Mouse (Mus musculus) regulatory T cell (primary cell): Measurements from ENCODE around the gene Fam20c.

Experiments
- in situ Hi-C: fragments of 300-600 bp; cut with MboI, MseI; formaldehyde crosslinking; loops from one replicate; pipeline ENCODE4 v1.15.1; 2025; ENCODE audit warnings: high pct_unique_total_duplicates

Fam20c gene

DNA sequence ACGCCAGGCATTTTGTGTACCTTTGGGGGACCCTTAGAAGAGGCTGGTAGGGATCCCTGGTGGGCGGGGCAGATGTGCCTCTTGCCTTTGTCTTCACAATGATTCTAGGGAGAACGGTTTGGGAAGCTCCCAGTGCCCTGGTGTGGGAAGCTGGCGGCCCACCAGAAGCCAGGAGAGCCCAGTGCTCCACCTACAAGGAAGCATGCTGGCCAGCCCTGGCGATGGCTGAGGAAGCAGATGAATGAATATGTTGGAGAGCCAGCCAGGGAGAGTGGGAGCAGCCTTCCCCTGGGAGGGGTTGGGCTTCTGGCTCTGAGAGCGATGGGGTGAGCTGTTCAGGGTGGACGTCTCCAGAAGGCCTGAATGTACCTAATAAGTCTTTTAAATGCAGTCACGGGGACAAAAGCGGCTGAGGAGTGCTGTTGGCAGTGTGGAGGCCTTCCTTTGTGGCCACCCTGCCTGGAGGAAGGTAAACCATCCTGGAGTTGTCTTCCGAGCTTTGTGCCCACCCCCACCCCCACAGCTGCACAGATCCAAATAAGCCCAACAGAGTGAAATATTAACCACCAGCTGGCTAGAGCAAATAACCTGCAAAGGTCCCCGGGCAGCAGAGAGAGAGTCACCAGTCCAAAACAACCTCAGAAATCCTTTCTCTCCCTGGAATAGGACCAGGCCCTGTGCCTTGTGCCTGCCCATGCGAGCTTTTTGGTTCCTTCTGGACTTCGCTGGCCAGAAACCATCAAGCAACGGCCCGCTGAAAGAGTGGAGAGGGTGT, 2.2 kb downstream of the Fam20c start:
- in situ Hi-C loops, result no loop called here

- in situ Hi-C loops, result no loop called here
These were observed 2.8 kb downstream of the Fam20c start for GRCm38 (mm10) chr5:138757135-138757534.

GRCm38 (mm10) chr5:138757616-138758015, 3.3 kb downstream of the Fam20c start:
- in situ Hi-C loops, result no loop called here

DNA sequence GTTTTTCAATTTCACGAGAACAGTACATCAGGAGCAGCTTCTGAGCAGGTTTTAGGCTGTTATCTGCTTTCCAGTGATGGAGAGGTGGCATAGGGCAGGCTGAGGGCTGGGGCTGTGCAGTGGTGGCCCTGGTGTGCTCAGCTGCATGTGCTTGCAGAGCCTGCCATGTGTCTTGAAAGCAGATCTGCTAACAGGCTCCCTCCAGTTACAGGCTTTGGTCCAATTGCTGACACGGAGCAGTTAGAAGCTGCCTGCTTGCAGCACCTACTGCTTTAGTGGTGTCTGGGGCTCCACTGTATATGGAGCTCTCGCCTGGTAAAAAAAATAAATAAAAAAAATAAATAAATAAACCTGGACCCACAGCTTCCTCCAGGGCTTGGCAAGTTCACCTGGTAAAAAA, 4.2 kb downstream of the Fam20c start:
- in situ Hi-C loops, result no loop called here

DNA sequence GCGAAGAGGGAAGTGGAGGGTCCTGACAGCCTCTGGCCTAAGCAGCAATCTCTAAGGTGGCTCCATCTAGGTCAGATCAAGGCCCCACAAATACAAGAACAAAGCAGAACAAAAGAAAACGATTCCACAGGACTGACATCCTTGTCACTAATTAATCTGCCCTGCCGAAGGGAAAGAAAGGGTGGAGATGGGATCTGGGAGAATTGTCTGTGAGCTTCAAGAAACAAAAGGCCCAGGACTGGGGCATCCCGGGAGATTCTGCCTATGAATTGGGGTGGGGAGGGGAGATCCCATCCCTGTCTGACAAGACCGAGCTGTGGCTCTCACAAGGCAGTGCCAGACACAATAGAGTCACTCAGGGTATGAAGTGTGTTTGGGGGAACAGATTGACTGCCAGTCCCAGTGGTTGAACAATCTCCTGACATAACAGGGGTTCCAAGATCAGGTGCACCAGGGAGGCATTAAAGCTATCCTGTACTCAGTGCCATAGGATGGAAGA, 7.6 kb downstream of the Fam20c start:
- in situ Hi-C loops, result no loop called here

GRCm38 (mm10) chr5:138762361-138762760, 8.0 kb downstream of the Fam20c start:
- in situ Hi-C loops, result no loop called here

DNA sequence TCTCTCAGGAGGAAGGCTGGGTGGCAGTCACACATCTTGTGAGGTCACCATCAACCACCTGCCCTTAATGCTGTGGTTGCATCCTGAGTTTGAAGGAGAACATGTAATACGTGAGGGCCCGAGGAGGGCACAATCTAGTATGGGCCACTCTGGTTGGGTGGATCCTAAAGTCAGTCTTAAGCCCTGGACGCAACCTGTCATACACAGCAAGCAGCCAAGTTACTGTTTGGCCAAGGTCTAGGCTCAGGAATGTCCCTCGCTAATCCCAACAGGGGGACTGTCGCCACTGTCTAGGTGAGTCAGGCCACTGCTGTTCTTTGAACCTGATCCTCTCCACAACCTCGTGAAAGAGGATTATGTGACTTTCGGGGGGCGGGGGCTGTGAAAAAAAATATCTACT, 10.3 kb downstream of the Fam20c start:
- in situ Hi-C loops, result no loop called here

- in situ Hi-C loops, result no loop called here
These were observed 13.3 kb downstream of the Fam20c start for GRCm38 (mm10) chr5:138767650-138768049.

GRCm38 (mm10) chr5:138768704-138769103, 14.4 kb downstream of the Fam20c start:
- in situ Hi-C loops, result no loop called here

GRCm38 (mm10) chr5:138769126-138769525, 14.8 kb downstream of the Fam20c start:
- in situ Hi-C loops, result no loop called here

DNA sequence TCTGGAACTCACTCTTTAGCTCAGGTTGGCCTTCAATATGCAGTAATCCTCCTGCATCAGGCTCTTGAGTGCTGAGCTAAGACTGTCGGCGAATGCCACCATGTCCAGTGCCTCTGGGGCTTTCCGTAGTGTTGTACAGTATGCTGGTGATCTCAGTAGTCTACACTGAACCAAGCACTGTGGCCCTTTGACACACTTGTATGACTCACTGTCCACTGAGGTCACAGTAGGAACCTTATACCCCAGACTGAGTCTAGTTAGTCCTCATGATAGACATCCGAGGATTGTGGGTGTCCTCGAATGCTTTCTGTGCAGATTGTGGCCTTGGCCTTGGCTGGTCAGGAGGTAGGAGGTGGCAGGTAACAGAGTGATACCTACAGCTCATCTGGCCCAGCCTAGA, 20.8 kb downstream of the Fam20c start:
- in situ Hi-C loops, result no loop called here

- in situ Hi-C loops, result no loop called here
These were observed 22.0 kb downstream of the Fam20c start for GRCm38 (mm10) chr5:138776346-138776745.

- in situ Hi-C loops, result no loop called here
These were observed 24.6 kb downstream of the Fam20c start for GRCm38 (mm10) chr5:138778731-138779463.

DNA sequence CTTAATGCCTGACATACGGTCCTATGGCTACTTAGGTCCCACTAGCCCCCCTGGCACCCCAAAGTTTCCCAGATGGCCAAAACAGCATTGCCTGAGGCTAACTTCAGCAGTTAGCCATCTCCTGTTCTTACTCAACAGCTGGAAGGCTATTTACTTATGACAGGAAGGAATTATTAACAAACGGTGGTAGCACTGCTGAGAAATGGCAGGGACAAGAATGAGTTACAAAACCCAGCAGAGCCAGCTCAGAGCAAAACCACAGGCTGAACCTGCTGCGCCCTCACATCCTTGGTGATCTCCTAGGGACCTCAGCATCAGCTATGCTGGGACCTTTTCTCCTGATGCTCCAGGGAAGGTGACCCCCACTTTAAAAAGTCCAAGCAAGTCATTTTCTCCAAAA, 25.3 kb downstream of the Fam20c start:
- in situ Hi-C loops, result no loop called here

GRCm38 (mm10) chr5:138782697-138783096, 28.4 kb downstream of the Fam20c start:
- in situ Hi-C loops, result no loop called here

GRCm38 (mm10) chr5:138783181-138783580, 28.9 kb downstream of the Fam20c start:
- in situ Hi-C loops, result no loop called here

DNA sequence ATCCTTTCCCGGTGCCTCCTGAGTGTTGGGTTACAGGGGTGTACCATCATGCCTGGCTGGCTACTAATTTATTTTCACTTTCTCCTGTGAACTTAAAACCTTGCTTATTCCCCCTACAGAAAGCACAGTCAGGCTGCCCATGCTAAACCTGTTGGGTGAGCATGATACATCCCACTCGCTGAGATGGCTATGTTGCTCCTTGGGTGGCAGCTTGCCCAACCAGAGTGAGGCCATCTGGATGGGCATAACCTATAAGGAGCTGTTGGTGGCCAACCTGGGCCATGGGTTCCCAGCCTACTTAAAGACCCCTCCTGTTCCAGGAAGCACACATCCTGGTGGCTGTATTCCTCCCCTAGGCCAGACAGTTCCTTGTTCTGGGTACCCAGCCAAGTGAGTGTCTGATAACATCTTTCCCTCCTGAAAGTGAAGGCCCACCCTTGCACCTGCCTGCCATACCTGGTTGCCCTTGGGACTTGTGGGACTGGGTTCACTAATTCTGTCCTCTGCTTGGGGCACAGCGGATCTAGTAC, 31.7 kb downstream of the Fam20c start:
- in situ Hi-C loops, result no loop called here

DNA sequence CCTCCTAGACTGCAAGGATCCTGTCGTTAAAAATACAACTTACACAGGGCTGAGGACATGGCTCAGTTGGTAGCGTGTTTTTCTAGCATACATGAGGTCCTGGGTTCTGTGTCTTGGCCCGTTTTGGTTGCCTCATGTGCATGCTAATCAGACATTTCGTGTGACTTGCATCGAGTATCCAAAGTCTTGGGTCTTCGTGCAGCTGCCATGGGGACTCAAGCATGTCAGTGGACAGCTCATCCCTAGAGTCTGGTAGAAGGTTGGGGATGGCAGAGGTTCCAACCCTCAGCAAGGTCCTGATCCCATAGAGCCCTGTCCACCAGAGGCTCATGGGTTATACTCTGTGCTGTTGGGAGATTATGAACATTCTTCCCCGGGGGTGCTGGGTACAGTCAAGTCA, 33.3 kb downstream of the Fam20c start:
- in situ Hi-C loops, result no loop called here

DNA sequence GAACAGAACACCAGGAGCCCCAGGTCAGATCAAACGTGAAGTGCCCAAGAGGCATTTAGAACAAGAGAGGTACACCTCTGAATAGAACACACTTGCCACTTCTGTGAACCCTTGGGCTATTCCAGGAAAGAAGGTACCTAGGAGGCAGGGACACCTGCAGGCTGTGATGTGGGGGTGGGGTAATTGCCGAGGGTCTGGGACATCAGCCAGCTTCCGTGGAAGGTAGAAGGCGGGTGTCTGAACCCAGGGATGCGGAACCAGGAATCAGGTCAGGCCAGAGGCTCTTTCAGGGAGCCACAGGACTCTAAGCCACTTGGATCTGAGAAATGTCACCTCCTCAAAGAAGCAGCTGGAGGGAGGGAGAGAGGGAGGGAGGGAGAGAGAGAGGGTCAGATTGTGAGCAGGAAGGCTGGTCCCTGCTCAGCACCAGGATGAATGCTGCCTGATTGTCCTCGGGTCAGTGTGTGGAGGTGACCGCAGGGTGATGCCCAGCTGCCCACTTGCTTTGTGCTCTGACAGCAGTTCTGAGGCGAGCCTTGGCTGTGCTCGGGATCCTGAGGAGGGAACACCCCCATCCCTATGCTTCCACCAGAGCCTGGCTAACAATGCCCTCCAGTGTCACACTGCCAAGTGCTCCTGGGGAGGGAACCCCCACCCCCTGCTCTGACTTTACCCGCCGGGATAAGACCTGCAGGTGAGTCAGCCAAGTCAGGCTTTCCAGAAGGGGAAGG, 34.3 kb downstream of the Fam20c start:
- in situ Hi-C loops, result no loop called here

DNA sequence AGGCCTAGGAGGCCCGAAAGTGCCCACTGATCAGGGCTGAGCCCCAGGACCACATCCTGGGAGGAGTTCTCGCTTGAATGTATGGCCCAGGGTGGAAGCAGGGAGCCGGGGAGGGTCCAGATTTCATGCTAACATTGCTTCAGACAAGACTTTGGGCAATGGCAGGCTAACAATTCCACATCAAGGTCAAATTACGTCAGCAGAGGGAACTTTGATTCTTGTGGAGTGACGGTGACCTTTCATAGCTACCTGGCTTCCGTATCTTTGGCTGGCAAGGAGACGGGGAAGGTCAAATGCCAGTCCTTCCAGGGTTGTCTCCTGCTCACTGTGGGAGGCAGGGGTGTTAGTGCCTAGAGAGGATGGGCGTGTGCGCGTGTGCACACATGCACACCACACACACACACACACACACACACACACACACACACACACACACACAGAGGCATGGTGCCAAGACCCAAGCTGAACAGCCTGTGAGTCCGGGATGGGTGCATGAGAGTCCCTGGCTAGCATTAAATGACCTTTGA, 36.7 kb downstream of the Fam20c start:
- in situ Hi-C loops, result no loop called here

DNA sequence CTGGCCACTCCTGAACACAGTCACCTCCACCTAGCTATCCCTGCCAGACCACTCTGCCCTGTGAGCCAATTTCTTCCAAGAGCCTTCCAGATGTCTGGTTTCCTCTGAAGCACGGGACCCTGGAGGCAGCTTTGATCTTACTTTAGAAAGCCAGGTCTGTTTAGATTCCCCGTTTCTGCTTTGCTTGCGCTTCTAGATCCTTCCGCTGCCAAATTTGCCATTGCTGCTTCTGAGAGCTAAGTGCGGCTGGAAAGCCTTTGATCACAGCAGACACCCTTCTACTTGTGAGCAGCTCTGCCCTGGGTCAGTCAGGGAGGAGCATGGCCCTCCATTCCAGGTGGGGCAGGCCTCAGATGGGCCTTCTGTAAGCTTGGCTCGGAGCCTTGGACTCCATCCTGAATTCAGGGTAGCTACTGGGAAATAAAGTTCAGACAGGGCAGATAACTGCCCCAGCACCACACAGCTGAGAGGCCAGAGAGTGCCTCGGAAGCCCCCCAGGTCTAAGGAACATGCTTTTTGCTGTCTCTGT, 47.3 kb downstream of the Fam20c start:
- in situ Hi-C loops, result no loop called here

- in situ Hi-C loops, result no loop called here
These were observed 50.0 kb downstream of the Fam20c start for GRCm38 (mm10) chr5:138804286-138804685.
